Mouse (Mus musculus): ENCODE measurements at regions not wholly inside any gene's neighbourhood (a gene's known extent, or its start where the extent isn't known, plus 50 kb on each side); places are given as distances from the start of the nearest gene placed in this dataset.
A peak's percentile ranks its signal among the peaks of the same experiment; 100 is the strongest.

DNA sequence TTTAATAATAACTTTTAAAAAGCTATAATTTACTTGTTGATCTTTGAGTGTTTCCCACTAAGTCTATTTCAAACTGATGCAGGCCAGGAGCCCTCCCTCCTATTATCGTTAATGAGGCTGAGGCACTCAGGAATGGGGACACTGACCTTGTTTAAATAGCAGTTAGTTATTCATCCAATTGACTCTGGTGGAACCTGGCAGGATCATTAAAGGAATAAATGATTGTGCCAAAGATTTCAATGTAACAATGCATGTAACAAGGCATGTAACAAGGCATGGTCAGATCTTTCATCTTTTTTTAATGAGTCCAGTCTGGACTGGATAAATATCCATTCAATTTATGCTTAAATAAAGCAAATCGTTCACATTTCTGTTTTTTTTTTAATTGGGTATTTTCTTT lies 393.6 kb upstream of the Gm10800 start:
- Histone ChIP-seq H3K4me2 (ENCODE audit: low read depth, low read length) (no peak overlapping the region), H3K9ac (ENCODE audit: low read length) (no peak overlapping the region), H3K27ac (ENCODE audit: low read length) (no peak overlapping the region), H3K9me3 (ENCODE audit: control insufficient read depth, low read length) (no peaks in the 10 kb centered on the region), H3K4me1 (replicated peaks; ENCODE audit: control insufficient read depth, insufficient read depth, low read length) (no peaks in the 10 kb centered on the region), H3K36me3 (ENCODE audit: control insufficient read depth, insufficient read depth, low read length) (no peaks in the 10 kb centered on the region), H3K4me3 (ENCODE audit: low read length) (no peak overlapping the region), H3K27me3 (ENCODE audit: control insufficient read depth, insufficient read depth, low read depth, low read length) (no peaks in the 10 kb centered on the region)
- ATAC-seq (ENCODE audit: low read depth): no peak
- 67% methylated on average over 2 of the region's 2 CpGs for WGBS

DNA sequence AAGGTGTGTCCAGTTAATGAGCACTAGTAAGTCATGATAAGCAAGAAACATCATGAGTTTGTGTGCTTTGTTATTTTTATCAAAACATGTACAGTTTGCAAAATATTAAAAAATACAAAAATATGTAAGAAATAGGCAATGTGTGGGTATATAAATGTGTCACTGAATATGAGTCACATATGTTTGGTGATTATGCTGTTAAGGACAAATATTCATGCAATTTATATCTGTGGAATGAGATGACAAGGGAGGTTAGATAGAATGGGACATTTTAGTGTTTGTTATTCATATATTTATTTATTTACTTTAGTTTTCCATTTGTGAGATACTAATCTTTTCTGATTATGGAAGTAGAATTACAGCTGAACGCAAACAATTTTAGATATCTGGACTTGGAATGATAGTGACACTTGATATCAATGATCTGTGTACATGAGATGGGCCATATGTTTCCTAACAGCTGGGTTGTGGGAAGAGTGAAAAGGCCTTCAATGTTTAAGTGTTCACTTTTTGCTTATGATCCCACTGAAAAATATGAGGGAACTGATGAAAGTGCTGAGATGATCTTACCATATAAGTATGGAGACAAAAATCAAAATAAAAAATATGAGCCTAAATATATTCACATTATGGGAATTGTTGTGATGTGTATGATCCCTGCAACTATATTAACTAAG lies 379.6 kb upstream of the Gm10800 start:
- Histone ChIP-seq H3K4me1 (replicated peaks; ENCODE audit: control insufficient read depth, insufficient read depth, low read length) (no peaks in the 10 kb centered on the region), H3K36me3 (ENCODE audit: control insufficient read depth, insufficient read depth, low read length) (no peaks in the 10 kb centered on the region), H3K4me3 (ENCODE audit: low read length) (no peak overlapping the region), H3K4me2 (ENCODE audit: low read depth, low read length) (no peak overlapping the region), H3K27ac (ENCODE audit: low read length) (no peak overlapping the region), H3K9ac (ENCODE audit: low read length) (no peak overlapping the region), H3K27me3 (ENCODE audit: control insufficient read depth, insufficient read depth, low read depth, low read length) (no peaks in the 10 kb centered on the region), H3K9me3 (ENCODE audit: control insufficient read depth, low read length) (no peaks in the 10 kb centered on the region)
- 46% methylated on average over 1 of the region's 1 CpGs for WGBS
- peak; percentile 66; the same call in 1 of the 2 replicates for ATAC-seq (ENCODE audit: low read depth)

DNA sequence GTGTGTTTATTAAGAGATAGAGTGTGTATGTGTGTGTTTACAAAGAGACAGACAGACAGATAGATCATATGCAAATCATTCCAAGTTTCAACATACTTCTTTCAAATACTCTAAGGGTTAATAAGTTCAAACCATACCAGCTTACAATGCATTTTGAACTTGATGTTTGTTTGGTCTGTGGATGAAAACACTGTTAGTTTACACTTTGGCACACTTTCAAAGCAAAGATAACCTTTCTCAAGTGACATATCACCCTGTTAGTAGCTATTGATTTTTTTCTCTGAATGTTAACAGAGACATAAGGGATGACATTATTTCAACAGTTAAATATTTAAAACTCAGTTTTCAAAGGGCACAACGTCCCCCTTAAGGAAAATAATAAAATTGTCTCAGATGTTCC lies 329.5 kb upstream of the Gm10800 start:
- H3K9me3 ChIP-seq (ENCODE audit: control insufficient read depth, low read length): no peaks in the 10 kb centered on the region
- WGBS: 38% methylated on average over 1 of the region's 1 CpGs
- no peak for ATAC-seq (ENCODE audit: low read depth)
- no peak overlapping the region for H3K9ac ChIP-seq (ENCODE audit: low read length)
- no peaks in the 10 kb centered on the region for H3K27me3 ChIP-seq (ENCODE audit: control insufficient read depth, insufficient read depth, low read depth, low read length)
- no peak overlapping the region for H3K4me3 ChIP-seq (ENCODE audit: low read length)
- no peak overlapping the region for H3K4me2 ChIP-seq (ENCODE audit: low read depth, low read length)
- no peak overlapping the region for H3K27ac ChIP-seq (ENCODE audit: low read length)
- no peaks in the 10 kb centered on the region for H3K4me1 ChIP-seq (replicated peaks; ENCODE audit: control insufficient read depth, insufficient read depth, low read length)
- no peaks in the 10 kb centered on the region for H3K36me3 ChIP-seq (ENCODE audit: control insufficient read depth, insufficient read depth, low read length)

DNA sequence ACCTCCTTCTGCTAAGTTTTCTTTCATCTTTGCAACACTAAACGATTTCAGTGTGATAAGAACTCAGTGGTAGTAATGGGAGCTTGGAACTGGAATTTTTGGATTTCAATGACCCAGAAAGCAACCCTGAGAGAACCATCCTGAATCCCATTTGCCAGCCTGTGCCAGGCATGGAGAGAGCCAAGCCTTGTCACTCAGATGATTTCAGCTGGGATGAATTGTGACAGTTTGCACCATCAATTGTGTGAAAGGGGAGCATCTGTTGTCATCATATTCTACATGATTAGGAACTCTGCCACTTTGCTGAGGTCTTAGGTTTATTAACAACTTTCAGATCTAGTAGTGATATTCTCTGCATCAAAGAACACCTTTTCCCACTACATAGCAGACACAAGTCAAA lies 328.4 kb upstream of the Gm10800 start:
- 39% methylated on average over 1 of the region's 1 CpGs for WGBS
- Histone ChIP-seq H3K36me3 (ENCODE audit: control insufficient read depth, insufficient read depth, low read length) (no peaks in the 10 kb centered on the region), H3K4me1 (replicated peaks; ENCODE audit: control insufficient read depth, insufficient read depth, low read length) (no peaks in the 10 kb centered on the region), H3K27ac (ENCODE audit: low read length) (no peak overlapping the region), H3K4me2 (ENCODE audit: low read depth, low read length) (no peak overlapping the region), H3K4me3 (ENCODE audit: low read length) (no peak overlapping the region), H3K9ac (ENCODE audit: low read length) (no peak overlapping the region), H3K9me3 (ENCODE audit: control insufficient read depth, low read length) (no peaks in the 10 kb centered on the region), H3K27me3 (ENCODE audit: control insufficient read depth, insufficient read depth, low read depth, low read length) (no peaks in the 10 kb centered on the region)
- ATAC-seq (ENCODE audit: low read depth): no peak

DNA sequence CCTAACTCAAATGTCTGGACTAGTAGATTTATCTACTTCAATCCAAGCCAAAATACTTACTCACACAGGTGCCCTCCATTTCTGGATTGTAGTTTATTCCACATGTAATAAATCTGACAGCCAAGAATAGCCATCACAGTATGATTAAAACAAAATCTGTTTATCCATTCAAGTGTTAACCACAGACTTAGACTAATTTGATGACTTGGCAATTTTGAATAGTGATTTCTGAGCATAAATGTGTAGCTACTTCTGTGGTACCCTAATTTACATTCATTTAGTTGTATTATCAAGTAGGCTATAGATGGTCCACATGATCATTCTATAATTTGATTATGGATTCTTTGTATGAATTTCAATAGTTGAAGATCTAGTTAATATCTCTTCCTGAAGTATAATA lies 287.5 kb upstream of the Gm10800 start:
- H3K36me3 ChIP-seq (ENCODE audit: control insufficient read depth, insufficient read depth, low read length): no peaks in the 10 kb centered on the region
- no peak overlapping the region for H3K27ac ChIP-seq (ENCODE audit: low read length)
- no peaks in the 10 kb centered on the region for H3K4me1 ChIP-seq (replicated peaks; ENCODE audit: control insufficient read depth, insufficient read depth, low read length)
- no peak overlapping the region for H3K4me3 ChIP-seq (ENCODE audit: low read length)
- ATAC-seq (ENCODE audit: low read depth): no peak
- H3K9ac ChIP-seq (ENCODE audit: low read length): no peak overlapping the region
- H3K9me3 ChIP-seq (ENCODE audit: control insufficient read depth, low read length): no peaks in the 10 kb centered on the region
- H3K4me2 ChIP-seq (ENCODE audit: low read depth, low read length): no peak overlapping the region
- H3K27me3 ChIP-seq (ENCODE audit: control insufficient read depth, insufficient read depth, low read depth, low read length): no peaks in the 10 kb centered on the region

Data from lung, embryonic 16.5 days (tissue).